Mouse (Mus musculus) thymus, adult 2 months (tissue): ENCODE results near the gene Rgs2. TPM values are rescaled to one million over a fixed set of nuclear protein-coding genes. Genes with fewer than 3 reads are reported as not detected.

ENCODE experiments used
- DNase-seq: peaks from one replicate; pipeline ENCODE4 v3.0.0; 2021
- H3K27ac ChIP-seq: fragments of 200-500 bp; 2 replicates; pipeline ENCODE4 v1.5.1; 2012; ENCODE audit warnings: low read length, control low read depth; ENCODE audit not compliant: control insufficient read depth, insufficient read depth
- H3K27me3 ChIP-seq: fragments of 200-500 bp; 2 replicates; pipeline ENCODE4 v1.6.1; 2012; ENCODE audit warnings: mild to moderate bottlenecking, low read length, moderate library complexity, mixed read lengths; ENCODE audit not compliant: control insufficient read depth, insufficient read depth
- H3K36me3 ChIP-seq: fragments of 200-500 bp; 2 replicates; pipeline ENCODE4 v1.6.1; 2012; ENCODE audit warnings: mild to moderate bottlenecking, low read length, moderate library complexity; ENCODE audit not compliant: control insufficient read depth, insufficient read depth
- H3K4me1 ChIP-seq: fragments of 200-500 bp; replicated peaks from 2 replicates; pipeline ENCODE4 v1.6.1; 2012; ENCODE audit warnings: low read length; ENCODE audit not compliant: control insufficient read depth, insufficient read depth
- H3K4me3 ChIP-seq: fragments of 200-500 bp; 2 replicates; pipeline ENCODE4 v1.5.1; 2012; ENCODE audit warnings: mild to moderate bottlenecking, low read length, control low read depth, moderate library complexity; ENCODE audit not compliant: control insufficient read depth, insufficient read depth
- CTCF ChIP-seq: fragments of 200-500 bp; IDR thresholded peaks from 2 replicates; pipeline ENCODE4 v1.5.1; 2012; ENCODE audit warnings: mild to moderate bottlenecking, control low read depth, low read length, moderate library complexity, borderline replicate concordance; ENCODE audit not compliant: control insufficient read depth, poor library complexity, insufficient read depth; ENCODE audit errors: extremely low read depth
- POLR2A ChIP-seq: fragments of 200-500 bp; IDR thresholded peaks from 2 replicates; pipeline ENCODE4 v1.6.1; 2012; ENCODE audit warnings: mild to moderate bottlenecking, low read length, control low read depth, moderate library complexity; ENCODE audit not compliant: control insufficient read depth, poor library complexity, insufficient read depth; ENCODE audit errors: extremely low read depth
- WGBS: fragments of 180-500 bp; shearing (Covaris S2); methylation state at CpG from one replicate; pipeline ENCODE4 v1.1.7; 2018; 5-methylcytosine and 5-hydroxymethylcytosine counted together
- polyA plus RNA-seq: library from polyadenylated mRNA; depleted of rRNA; stranded (reverse); fragments of >200 nt; gene quantifications from 2 replicates; pipeline ENCODE4 v1.2.3, GENCODE M21; 2012; rRNA removed

Rgs2 gene
- polyA plus RNA-seq, 1 experiment: 5.9 TPM

GRCm38 (mm10) chr1:143962301-143962700 is 41.7 kb downstream of the Rgs2 start:
- no peaks in the 10 kb centered on the region for H3K36me3 ChIP-seq
- H3K4me1 ChIP-seq: no peaks in the 10 kb centered on the region
- WGBS: 93% methylated on average over 3 of the region's 3 CpGs
- no peak overlapping the region for H3K4me3 ChIP-seq
- H3K27ac ChIP-seq: no peak overlapping the region
- no peak for DNase-seq
- H3K27me3 ChIP-seq: no peaks in the 10 kb centered on the region
- TF ChIP-seq POLR2A: no peak
- TF ChIP-seq CTCF: no peak

- no peak overlapping the region for H3K27ac ChIP-seq
- no peaks in the 10 kb centered on the region for H3K4me1 ChIP-seq
- TF ChIP-seq CTCF: no peak
- no peak for TF ChIP-seq POLR2A
- no peak for DNase-seq
- no peak overlapping the region for H3K4me3 ChIP-seq
- H3K36me3 ChIP-seq: no peaks in the 10 kb centered on the region
- no peaks in the 10 kb centered on the region for H3K27me3 ChIP-seq
- WGBS: 64% methylated on average over 2 of the region's 2 CpGs
These were observed 43.6 kb downstream of the Rgs2 start for GRCm38 (mm10) chr1:143960340-143960739.

- H3K4me1 ChIP-seq: no peaks in the 10 kb centered on the region
- H3K4me3 ChIP-seq: no peak overlapping the region
- no peaks in the 10 kb centered on the region for H3K27me3 ChIP-seq
- no peak overlapping the region for H3K27ac ChIP-seq
- H3K36me3 ChIP-seq: no peaks in the 10 kb centered on the region
- no peak for DNase-seq
- 25% methylated on average over 1 of the region's 1 CpGs for WGBS
- TF ChIP-seq POLR2A (no peak), CTCF (no peak)
These were observed 47.9 kb downstream of the Rgs2 start for GRCm38 (mm10) chr1:143956090-143956489.

DNA sequence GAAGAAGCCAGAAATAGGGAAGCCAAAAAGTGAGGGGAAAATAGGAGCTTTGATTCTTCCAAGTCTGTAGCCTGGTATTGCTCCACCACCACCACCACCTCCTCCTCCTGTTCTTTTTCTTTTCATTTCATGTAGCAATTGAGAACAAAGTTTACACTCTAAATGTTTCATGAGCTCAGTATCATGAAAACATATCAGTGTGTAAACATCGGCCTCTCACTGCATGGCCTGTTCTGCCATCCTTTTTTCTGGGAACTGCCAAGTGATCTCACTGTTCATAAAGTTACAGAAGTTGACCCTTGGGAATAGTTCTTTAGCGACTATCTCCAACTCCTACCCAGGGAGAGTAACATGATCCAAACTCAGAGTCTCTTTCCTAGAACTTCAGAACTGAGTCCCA is 51.1 kb downstream of the Rgs2 start:
- no peak overlapping the region for H3K4me3 ChIP-seq
- H3K27ac ChIP-seq: no peak overlapping the region
- 96% methylated on average over 2 of the region's 2 CpGs for WGBS
- no peaks in the 10 kb centered on the region for H3K27me3 ChIP-seq
- no peaks in the 10 kb centered on the region for H3K4me1 ChIP-seq
- H3K36me3 ChIP-seq: no peaks in the 10 kb centered on the region
- TF ChIP-seq CTCF (no peak), POLR2A (no peak)
- no peak for DNase-seq

Other genes starting within 250 kb of the Rgs2 start
- gene Trove2, start 227.1 kb downstream of the Rgs2 start, polyA plus RNA-seq: 0.75 and 0.97 TPM in 2 replicates
- gene Uchl5, start 226.9 kb downstream of the Rgs2 start, polyA plus RNA-seq: 5.0 and 10.8 TPM in 2 replicates
- 0.08 and 0.12 TPM in 2 replicates for gene Rgs13, start 173.2 kb upstream of the Rgs2 start, polyA plus RNA-seq
- gene Rgs1, start 245.1 kb upstream of the Rgs2 start, polyA plus RNA-seq: 1.0 and 1.5 TPM in 2 replicates